9 mouse cellular contexts compared by ENCODE assay signal in the genomic region with DNA sequence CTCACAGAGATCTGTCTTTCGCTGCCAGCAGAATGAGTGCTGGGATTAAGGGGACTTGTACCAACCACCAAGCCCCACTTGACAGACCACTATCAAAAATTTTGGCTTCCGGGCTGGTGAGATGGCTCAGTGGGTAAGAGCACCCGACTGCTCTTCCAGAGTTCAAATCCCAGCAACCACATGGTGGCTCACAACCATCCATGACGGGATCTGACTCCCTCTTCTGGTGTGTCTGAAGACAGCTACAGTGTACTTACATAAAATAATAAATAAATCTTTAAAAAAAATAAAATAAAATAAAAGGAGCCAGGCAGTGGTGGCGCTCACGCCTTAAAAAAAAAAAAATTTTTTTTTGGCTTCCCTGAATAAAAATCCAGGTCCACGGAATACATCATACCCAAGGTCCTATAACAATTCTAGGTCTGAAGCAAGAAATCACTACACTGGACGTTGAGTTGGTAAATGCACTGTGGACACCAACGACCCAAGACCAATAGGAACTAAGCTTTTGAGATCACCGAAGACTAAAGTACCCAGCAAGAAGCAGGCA. TPM values are rescaled to one million over a fixed set of nuclear protein-coding genes. Genes with fewer than 3 reads are reported as not detected.
A peak's percentile ranks its signal among the peaks of the same experiment; 100 is the strongest.
DNase-seq lines count a peak whose midpoint lies in the region; ATAC-seq lines count a peak whose summit lies in the region.
"Had no signal": no experiment of that assay in that cellular context is flagged by ENCODE, and none has a peak within 500 bp of the region (broad histone marks: within the 10 kb centered on the region; RNA-seq: fewer than 3 reads in every experiment).

No protein-coding gene starts in this region.

- no peak overlapping the region for H3K27ac ChIP-seq in kidney, embryonic 14.5 days (ENCODE audit: low read depth, low read length)
- H3K27ac ChIP-seq in embryonic facial prominence, embryonic 11.5 days (replicated peaks; ENCODE audit: low read depth, low read length) = 0 out of 2 replicates have a peak overlapping the region, but pooled peaks have one; percentile 52
- peak overlapping the region; percentile 89; the same call in 1 of the 2 replicates for H3K27ac ChIP-seq in hindbrain, embryonic 14.5 days
- H3K27ac ChIP-seq in midbrain, embryonic 14.5 days (replicated peaks; ENCODE audit: low read depth, low read length) = peak overlapping the region; percentile 86; the same call in 1 of the 2 replicates

- H3K9me3 ChIP-seq in kidney, embryonic 14.5 days (ENCODE audit: control insufficient read depth, low read length) = no peaks in the 10 kb centered on the region
- H3K9me3 ChIP-seq in embryonic facial prominence, embryonic 11.5 days (replicated peaks; ENCODE audit: control insufficient read depth, low read length) = no peaks in the 10 kb centered on the region
- no peaks in the 10 kb centered on the region for H3K9me3 ChIP-seq in hindbrain, embryonic 14.5 days (ENCODE audit: control insufficient read depth, low read length)
- H3K9me3 ChIP-seq in midbrain, embryonic 14.5 days (ENCODE audit: control insufficient read depth, low read length) = no peaks in the 10 kb centered on the region

- no peaks in the 10 kb centered on the region for H3K27me3 ChIP-seq in kidney, embryonic 14.5 days (ENCODE audit: control insufficient read depth, insufficient read depth, low read length)
- H3K27me3 ChIP-seq in embryonic facial prominence, embryonic 11.5 days (ENCODE audit: control insufficient read depth, insufficient read depth, low read length) = no peaks in the 10 kb centered on the region
- no peaks in the 10 kb centered on the region for H3K27me3 ChIP-seq in hindbrain, embryonic 14.5 days (ENCODE audit: control insufficient read depth, insufficient read depth, low read length)
- H3K27me3 ChIP-seq in midbrain, embryonic 14.5 days (ENCODE audit: control insufficient read depth, insufficient read depth, low read length) = no peaks in the 10 kb centered on the region
- H3K27me3 ChIP-seq: Patski had no signal

- H3K36me3 ChIP-seq in kidney, embryonic 14.5 days (ENCODE audit: control insufficient read depth, insufficient read depth, low read length) = no peaks in the 10 kb centered on the region
- no peaks in the 10 kb centered on the region for H3K36me3 ChIP-seq in embryonic facial prominence, embryonic 11.5 days (replicated peaks; ENCODE audit: control insufficient read depth, insufficient read depth, low read depth, low read length)
- no peaks in the 10 kb centered on the region for H3K36me3 ChIP-seq in hindbrain, embryonic 14.5 days (replicated peaks; ENCODE audit: control insufficient read depth, insufficient read depth)
- H3K36me3 ChIP-seq in midbrain, embryonic 14.5 days (ENCODE audit: control insufficient read depth, insufficient read depth, low read length) = no peaks in the 10 kb centered on the region

- H3K9ac ChIP-seq in kidney, embryonic 14.5 days (ENCODE audit: low read depth, low read length) = no peak overlapping the region
- H3K9ac ChIP-seq in embryonic facial prominence, embryonic 11.5 days (replicated peaks; ENCODE audit: low read length) = no peak overlapping the region
- no peak overlapping the region for H3K9ac ChIP-seq in hindbrain, embryonic 14.5 days
- no peak overlapping the region for H3K9ac ChIP-seq in midbrain, embryonic 14.5 days (replicated peaks; ENCODE audit: low read length)

- ATAC-seq in kidney, embryonic 14.5 days (ENCODE audit: low FRiP score, low TSS enrichment) = no peak
- no peak for ATAC-seq in embryonic facial prominence, embryonic 11.5 days (replicated peaks; ENCODE audit: insufficient number of reproducible peaks, low FRiP score, low TSS enrichment, low read depth)
- peak; percentile 21; the same call in 1 of the 2 replicates for ATAC-seq in hindbrain, embryonic 14.5 days (ENCODE audit: low FRiP score)
- ATAC-seq in midbrain, embryonic 14.5 days (ENCODE audit: low FRiP score, low TSS enrichment) = no peak
- no peak for ATAC-seq in megakaryocyte-erythroid progenitor cell, adult 5-6 weeks (replicated peaks; ENCODE audit: low FRiP score, low TSS enrichment, poor library complexity, severe bottlenecking)

- H3K4me2 ChIP-seq in kidney, embryonic 14.5 days (replicated peaks; ENCODE audit: low read depth, low read length) = peak overlapping the region; percentile 74
- H3K4me2 ChIP-seq in embryonic facial prominence, embryonic 11.5 days (ENCODE audit: low read depth, low read length) = peak overlapping the region; percentile 92
- peak overlapping the region; percentile 93 for H3K4me2 ChIP-seq in hindbrain, embryonic 14.5 days (replicated peaks)
- H3K4me2 ChIP-seq in midbrain, embryonic 14.5 days (ENCODE audit: low read length) = peak overlapping the region; percentile 84

- peaks cover 5% of the 10 kb centered on the region for H3K4me1 ChIP-seq in kidney, embryonic 14.5 days (ENCODE audit: control insufficient read depth, insufficient read depth, low read length)
- H3K4me1 ChIP-seq in embryonic facial prominence, embryonic 11.5 days (ENCODE audit: control insufficient read depth, insufficient read depth, low read length) = no peaks in the 10 kb centered on the region
- H3K4me1 ChIP-seq in hindbrain, embryonic 14.5 days (replicated peaks; ENCODE audit: control insufficient read depth, insufficient read depth, low read length) = no peaks in the 10 kb centered on the region; the same call in 1 of the 2 replicates
- H3K4me1 ChIP-seq in midbrain, embryonic 14.5 days (ENCODE audit: control insufficient read depth, insufficient read depth, low read length) = 0 out of 2 replicates have a peak, but pooled peaks cover 5% of the 10 kb centered on the region

- intact Hi-C loops in gastrocnemius, postnatal 36 days (cut with DNase I) = loop anchor here (10.0 kb wide), 1 partner anchor 141 kb away; the partner anchor contains the start of genes Atp13a1 and Zfp866

- 46% methylated on average over 10 of the region's 10 CpGs for WGBS in kidney, embryonic 14.5 days
- 45% methylated on average over 10 of the region's 10 CpGs for WGBS in embryonic facial prominence, embryonic 11.5 days
- WGBS in hindbrain, embryonic 14.5 days = 47% methylated on average over 10 of the region's 10 CpGs
- WGBS in midbrain, embryonic 14.5 days = 41% methylated on average over 10 of the region's 10 CpGs

- DNase-seq in kidney, postnatal 14 days = no peak
- peak; percentile 1 for DNase-seq in embryonic facial prominence, embryonic 11.5 days (ENCODE audit: low spot score)
- DNase-seq in hindbrain, embryonic 14.5 days (ENCODE audit: low spot score) = no peak
- no peak for DNase-seq in midbrain, embryonic 14.5 days
- no peak for DNase-seq in embryo, embryonic 11 days
- DNase-seq in gastrocnemius, postnatal 36 days = no peak

- peak overlapping the region; percentile 65; the same call in 1 of the 2 replicates for H3K4me3 ChIP-seq in kidney, embryonic 14.5 days (ENCODE audit: low read length)
- H3K4me3 ChIP-seq in embryonic facial prominence, embryonic 11.5 days (ENCODE audit: low read depth, low read length) = peak overlapping the region; percentile 51
- H3K4me3 ChIP-seq in hindbrain, embryonic 14.5 days (replicated peaks; ENCODE audit: low read length) = peak overlapping the region; percentile 83
- H3K4me3 ChIP-seq in midbrain, embryonic 14.5 days (replicated peaks; ENCODE audit: low read depth, low read length) = peak overlapping the region; percentile 60

RNA-seq across cellular contexts. Expression of gene Zfp964, which starts 0.4 kb away (rescaled TPM):
- polyA plus RNA-seq in kidney, embryonic 14.5 days (2014; fragmentation: Nextera tagmentation; extraction: Ambion mirVana) = 1.1 and 2.3 TPM in 2 replicates
- polyA plus RNA-seq in embryonic facial prominence, embryonic 11.5 days (2014; fragmentation: Nextera tagmentation; extraction: Ambion mirVana) = 2.0 and 2.2 TPM in 2 replicates
- polyA plus RNA-seq in hindbrain, embryonic 14.5 days (2014; fragmentation: Nextera tagmentation; extraction: Ambion mirVana) = 1.6 and 2.2 TPM in 2 replicates
- 1.6 and 1.9 TPM in 2 replicates for polyA plus RNA-seq in midbrain, embryonic 14.5 days (2014; fragmentation: Nextera tagmentation; extraction: Ambion mirVana)
- total RNA-seq in megakaryocyte-erythroid progenitor cell, adult 5-6 weeks (2014; fragmentation: Nextera tagmentation) = 0.59 TPM in 1 of 2 replicates, not detected in the other
- total RNA-seq in megakaryocyte-erythroid progenitor cell, adult 5-6 weeks (2017) = 0.61 and 1.2 TPM in 2 replicates
- total RNA-seq in gastrocnemius, postnatal 36 days (2021) = under 1 TPM; 0.30 to 0.33 TPM

RNA-seq across cellular contexts. Expression of gene Zfp868, which starts 28.5 kb away (rescaled TPM):
- polyA plus RNA-seq in kidney, embryonic 14.5 days (2014; fragmentation: Nextera tagmentation; extraction: Ambion mirVana) = 25.1 and 27.6 TPM in 2 replicates
- 35.0 and 36.9 TPM in 2 replicates for polyA plus RNA-seq in embryonic facial prominence, embryonic 11.5 days (2014; fragmentation: Nextera tagmentation; extraction: Ambion mirVana)
- polyA plus RNA-seq in hindbrain, embryonic 14.5 days (2014; fragmentation: Nextera tagmentation; extraction: Ambion mirVana) = 37.7 and 39.2 TPM in 2 replicates
- polyA plus RNA-seq in midbrain, embryonic 14.5 days (2014; fragmentation: Nextera tagmentation; extraction: Ambion mirVana) = 41.4 and 48.1 TPM in 2 replicates
- total RNA-seq in megakaryocyte-erythroid progenitor cell, adult 5-6 weeks (2014; fragmentation: Nextera tagmentation) = 34.9 and 36.2 TPM in 2 replicates
- 12.4 and 16.0 TPM in 2 replicates for total RNA-seq in megakaryocyte-erythroid progenitor cell, adult 5-6 weeks (2017)
- 1 to 10 TPM; 4.3 to 5.7 TPM for total RNA-seq in gastrocnemius, postnatal 36 days (2021)

RNA-seq across cellular contexts. Expression of gene Zfp869, which starts 56.6 kb away (rescaled TPM):
- polyA plus RNA-seq in kidney, embryonic 14.5 days (2014; fragmentation: Nextera tagmentation; extraction: Ambion mirVana) = 21.8 and 37.5 TPM in 2 replicates
- 35.5 and 38.7 TPM in 2 replicates for polyA plus RNA-seq in embryonic facial prominence, embryonic 11.5 days (2014; fragmentation: Nextera tagmentation; extraction: Ambion mirVana)
- polyA plus RNA-seq in hindbrain, embryonic 14.5 days (2014; fragmentation: Nextera tagmentation; extraction: Ambion mirVana) = 24.8 and 29.8 TPM in 2 replicates
- polyA plus RNA-seq in midbrain, embryonic 14.5 days (2014; fragmentation: Nextera tagmentation; extraction: Ambion mirVana) = 23.4 and 31.7 TPM in 2 replicates
- total RNA-seq in megakaryocyte-erythroid progenitor cell, adult 5-6 weeks (2014; fragmentation: Nextera tagmentation) = 16.3 and 25.8 TPM in 2 replicates
- total RNA-seq in megakaryocyte-erythroid progenitor cell, adult 5-6 weeks (2017) = 21.5 and 42.9 TPM in 2 replicates
- 10 to 100 TPM in 1 of 2 experiments, 1 to 10 TPM in 1; 8.7 to 11.4 TPM for total RNA-seq in gastrocnemius, postnatal 36 days (2021)
